Mouse (Mus musculus) gastrocnemius, adult 18-20 months (tissue): ENCODE results near the gene Taf1c. TPM values are rescaled to one million over a fixed set of nuclear protein-coding genes. Genes with fewer than 3 reads are reported as not detected.

ENCODE experiments used
- DNase-seq: peaks from one replicate; pipeline ENCODE4 v3.0.0; 2021; ENCODE audit warnings: low spot score
- total RNA-seq, 2 experiments: library from RNA; stranded (reverse); gene quantifications; 2 replicates each; pipeline ENCODE4 v1.2.3; 2021

Taf1c gene
- total RNA-seq, 2 experiments from 2014 or later = 4.8 to 5.5 TPM

DNA sequence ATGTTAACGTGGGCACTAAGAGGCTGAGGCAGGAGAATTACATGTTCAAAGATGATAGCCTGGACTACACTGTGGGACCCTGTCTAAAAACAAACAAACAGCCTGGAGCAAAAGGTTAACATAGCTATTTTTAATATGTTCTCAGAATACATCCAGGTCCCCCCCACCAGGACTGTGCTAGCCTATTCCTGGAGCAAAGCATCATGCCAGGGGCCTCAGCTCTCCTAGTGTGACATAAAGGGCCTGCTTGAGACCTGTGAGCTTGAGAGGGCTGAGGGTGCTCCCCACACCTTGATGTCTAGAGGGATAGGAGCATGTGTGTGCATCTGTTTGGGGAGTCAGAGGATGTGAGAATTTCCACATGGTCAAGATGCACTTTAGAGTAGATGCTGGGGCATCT, 18.7 kb upstream of the Taf1c start:
- peak; percentile 50 for DNase-seq

GRCm38 (mm10) chr8:119623061-119623460, 18.0 kb upstream of the Taf1c start:
- peak; percentile 67 for DNase-seq

- no peak for DNase-seq
These were observed 17.5 kb upstream of the Taf1c start for GRCm38 (mm10) chr8:119622555-119622954.

- peak; percentile 57 for DNase-seq
These were observed 15.9 kb upstream of the Taf1c start for GRCm38 (mm10) chr8:119620848-119621465.

GRCm38 (mm10) chr8:119620116-119620840, 15.3 kb upstream of the Taf1c start:
- DNase-seq = no peak

GRCm38 (mm10) chr8:119618887-119619286, 13.9 kb upstream of the Taf1c start:
- DNase-seq = peak; percentile 70

DNA sequence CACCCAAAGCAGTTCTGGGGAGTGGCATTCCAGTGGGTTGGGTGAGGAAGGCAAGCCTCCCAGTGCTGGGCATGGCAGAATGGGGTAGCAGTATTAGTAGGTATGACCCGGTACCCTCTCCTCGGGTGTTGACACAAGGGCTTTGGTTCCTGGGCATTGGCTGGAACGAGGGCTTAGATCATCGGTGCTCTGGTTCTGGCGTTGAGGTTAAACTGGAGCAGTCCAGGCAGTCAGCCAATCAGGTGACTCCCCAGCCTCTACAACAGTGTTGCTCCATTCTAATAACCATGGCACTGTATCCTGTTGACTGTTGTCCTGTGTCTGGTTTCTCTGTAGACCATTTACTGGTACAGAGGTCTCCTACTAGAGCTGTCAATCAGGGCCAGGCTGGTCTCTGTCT, 12.6 kb upstream of the Taf1c start:
- DNase-seq = peak; percentile 61

DNA sequence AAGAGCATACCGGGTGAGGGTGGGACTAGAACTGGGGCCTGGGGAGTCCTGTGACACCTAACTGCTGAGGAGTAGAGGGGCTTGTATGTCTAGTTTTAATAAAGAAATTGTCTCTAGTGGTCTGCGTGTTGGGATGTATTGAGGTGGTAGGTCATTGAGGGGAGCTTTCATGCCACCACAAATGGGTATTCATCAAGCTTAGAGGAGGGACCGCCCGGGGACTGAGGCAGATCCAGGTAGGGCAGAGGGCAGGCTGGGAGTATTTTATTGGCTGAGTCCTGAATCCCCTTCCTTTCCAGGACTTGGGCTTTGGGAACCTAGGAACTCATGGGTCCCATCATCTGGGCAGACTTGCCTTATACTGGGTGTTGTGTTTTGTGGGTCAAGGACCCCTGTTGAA, 11.8 kb upstream of the Taf1c start:
- no peak for DNase-seq

- no peak for DNase-seq
These were observed 11.3 kb upstream of the Taf1c start for GRCm38 (mm10) chr8:119616358-119616757.

DNA sequence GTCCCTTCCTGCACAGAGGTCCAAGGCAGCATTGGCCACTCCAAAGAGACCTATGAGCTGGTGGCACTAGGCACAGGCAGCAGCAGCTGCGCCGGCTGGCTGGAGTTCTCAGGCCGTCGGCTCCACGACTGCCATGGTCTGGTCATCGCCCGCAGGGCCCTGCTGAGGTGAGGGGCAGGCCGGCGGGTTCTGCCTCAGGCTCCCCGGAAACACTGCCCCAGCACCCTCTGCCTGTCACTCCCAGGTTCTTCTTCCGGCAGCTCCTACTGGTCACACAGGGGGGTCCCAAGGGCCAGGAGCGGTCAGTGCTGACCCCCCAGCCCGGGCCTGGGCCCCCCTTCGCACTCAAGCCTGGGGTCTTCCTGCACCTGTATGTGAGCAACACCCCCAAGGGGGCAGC, 10.1 kb upstream of the Taf1c start:
- no peak for DNase-seq

- DNase-seq = no peak
These were observed 7.4 kb upstream of the Taf1c start, which contains the start of gene Adad2 for GRCm38 (mm10) chr8:119612471-119612870. TSS of gene Adad2 (plus strand) at chr8:119612747.

DNA sequence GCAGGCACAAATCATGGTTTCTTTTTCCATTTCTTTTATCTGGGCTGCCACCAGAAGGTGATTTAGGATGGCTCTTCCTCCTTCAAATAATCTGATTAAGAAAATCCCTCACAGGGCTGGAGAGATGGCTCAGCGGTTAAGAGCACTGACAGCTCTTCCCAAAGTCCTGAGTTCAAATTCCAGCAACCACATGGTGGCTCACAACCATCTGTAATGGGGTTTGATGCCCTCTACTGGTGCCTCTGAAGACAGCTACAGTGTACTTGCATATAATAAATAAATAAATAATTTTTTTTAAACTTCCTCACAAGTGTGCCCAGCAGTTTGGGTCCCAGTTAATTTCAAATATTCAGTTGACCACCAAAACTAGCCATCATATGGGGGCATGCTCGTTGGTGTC, 1.2 kb upstream of the Taf1c start:
- no peak for DNase-seq

GRCm38 (mm10) chr8:119604398-119604803, 621 bp downstream of the Taf1c start:
- DNase-seq = no peak

DNA sequence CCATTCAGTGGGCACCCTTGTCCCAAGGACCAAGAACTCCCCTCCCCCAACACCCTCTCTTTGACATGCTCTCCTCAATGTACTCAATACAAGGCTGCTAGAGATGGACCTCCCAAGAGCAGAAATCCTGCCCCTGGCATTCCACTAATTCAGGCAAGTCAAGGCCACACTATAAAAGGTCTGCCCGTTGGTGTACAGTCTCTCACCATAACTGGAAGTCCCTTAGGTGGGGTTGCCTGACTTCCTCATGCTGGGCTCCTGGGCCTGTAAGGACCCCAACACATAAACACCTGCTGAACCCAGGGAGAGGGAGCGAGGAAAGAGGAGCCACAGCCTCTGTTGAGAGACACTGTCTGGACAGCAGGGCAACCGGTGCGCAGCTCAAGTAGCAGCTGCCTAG, 1.3 kb downstream of the Taf1c start:
- DNase-seq = no peak

DNA sequence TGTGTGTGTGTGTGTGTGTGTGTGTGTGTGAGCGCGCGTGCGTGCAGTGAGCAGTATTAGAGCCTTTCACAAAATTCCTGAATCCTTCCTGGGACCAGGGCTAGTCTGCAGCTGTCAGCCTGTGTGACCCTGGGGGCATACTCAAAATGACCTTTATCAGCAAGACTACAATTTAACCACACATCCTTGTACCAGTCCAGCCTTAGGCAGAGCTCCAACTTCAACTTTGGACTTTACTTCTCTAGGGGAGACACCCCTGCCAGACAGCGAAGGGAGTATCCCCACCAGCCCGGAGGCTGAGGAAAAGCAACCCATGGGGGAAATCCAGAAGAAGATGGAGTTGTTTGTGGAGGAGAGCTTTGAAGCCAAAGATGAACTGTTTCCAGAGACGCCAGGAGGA, 13.6 kb downstream of the Taf1c start:
- DNase-seq = no peak

- no peak for DNase-seq
These were observed 14.7 kb downstream of the Taf1c start for GRCm38 (mm10) chr8:119590348-119590747.

- DNase-seq = no peak
These were observed 16.2 kb downstream of the Taf1c start for GRCm38 (mm10) chr8:119588844-119589243.

DNA sequence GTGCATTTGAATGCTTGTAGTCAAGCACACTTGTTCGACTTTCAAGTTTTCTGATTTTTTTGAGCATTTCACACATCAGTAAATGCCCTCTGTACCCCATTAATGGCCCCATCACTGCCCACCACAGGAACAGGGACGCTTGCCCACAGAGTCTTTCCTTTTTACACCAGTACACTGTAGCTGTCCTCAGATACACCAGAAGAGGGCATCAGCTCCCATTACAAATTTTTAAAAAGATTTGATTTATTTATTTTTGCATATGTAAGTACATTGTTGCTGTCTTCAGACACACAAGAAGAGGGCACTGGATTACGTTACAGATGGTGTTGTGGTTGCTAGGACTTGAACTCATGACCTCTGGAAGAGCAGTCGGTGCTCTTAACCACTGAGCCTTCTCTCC, 16.7 kb downstream of the Taf1c start:
- no peak for DNase-seq

DNA sequence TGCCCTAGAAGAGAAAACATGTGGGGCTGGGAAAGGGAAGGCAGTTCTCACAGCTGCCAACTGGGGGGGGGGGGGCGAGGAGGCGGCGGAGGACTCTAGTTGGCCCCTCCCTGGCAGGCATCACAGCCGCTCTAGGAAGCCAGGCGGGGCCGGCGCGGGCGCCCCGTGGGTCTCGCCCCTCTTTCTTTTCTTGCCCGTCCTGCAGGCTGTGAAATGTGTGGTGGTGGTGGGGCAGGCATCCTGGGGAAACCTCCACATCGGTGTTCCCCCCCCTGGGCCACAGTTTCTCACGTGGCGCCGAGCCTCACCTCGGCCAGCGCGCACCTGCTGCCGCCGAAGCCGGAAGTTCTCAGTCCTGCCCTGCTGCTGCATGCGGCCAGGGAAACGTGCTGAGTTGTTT, 19.1 kb downstream of the Taf1c start:
- DNase-seq = no peak

DNA sequence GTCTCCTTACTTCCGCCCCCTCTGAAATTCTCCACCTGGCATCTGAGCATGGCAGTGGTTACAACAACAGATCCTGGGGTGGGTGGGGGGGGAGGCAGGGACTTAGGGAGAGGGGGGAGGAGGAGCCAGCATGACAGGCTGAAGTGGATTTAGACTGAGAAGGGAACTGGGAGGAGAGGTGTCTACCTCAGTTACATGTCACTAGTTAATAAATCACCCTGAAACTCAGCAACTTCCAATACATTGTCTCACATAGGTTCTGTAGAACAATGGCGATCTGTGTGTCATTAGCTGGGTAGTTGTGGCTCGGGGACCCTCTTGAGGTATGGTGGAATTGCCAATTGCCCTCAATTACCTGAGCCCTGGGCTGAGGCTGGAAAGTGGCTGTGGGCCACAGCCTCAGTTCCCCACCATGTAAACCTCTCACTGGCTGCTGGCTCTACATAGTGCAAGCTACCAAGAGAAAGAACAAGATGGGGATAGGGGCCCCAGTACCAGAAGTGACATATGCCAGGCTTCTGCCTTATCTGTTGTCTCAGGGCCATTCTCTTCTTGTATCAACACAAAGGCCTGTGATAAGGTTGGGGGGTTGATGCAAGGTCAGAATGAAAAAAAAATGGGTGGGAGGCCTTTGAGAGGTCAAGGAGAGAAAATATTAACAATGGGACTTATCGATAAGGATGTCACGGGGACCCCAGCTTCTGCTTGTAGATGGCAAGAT, 24.4 kb downstream of the Taf1c start:
- DNase-seq = no peak

DNA sequence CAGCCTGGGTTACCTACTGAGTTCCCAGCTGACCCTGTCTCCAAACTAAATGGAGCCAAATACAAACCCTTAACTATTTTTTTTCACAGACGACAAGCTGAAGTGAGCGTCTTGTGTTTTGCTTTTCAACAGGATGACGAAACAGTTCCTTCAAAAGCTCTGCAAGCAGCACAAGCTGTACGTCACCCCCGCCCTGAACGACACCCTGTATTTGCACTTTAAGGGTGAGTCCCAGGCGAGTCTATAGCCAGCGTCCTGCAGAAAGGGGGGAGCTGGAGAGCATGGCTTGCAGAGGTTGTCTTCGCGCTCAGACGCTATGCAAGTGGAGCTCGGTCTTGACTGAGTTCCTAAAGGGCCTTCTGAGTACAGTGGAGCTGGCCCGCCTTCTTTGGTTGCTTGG, 25.9 kb downstream of the Taf1c start:
- no peak for DNase-seq

DNA sequence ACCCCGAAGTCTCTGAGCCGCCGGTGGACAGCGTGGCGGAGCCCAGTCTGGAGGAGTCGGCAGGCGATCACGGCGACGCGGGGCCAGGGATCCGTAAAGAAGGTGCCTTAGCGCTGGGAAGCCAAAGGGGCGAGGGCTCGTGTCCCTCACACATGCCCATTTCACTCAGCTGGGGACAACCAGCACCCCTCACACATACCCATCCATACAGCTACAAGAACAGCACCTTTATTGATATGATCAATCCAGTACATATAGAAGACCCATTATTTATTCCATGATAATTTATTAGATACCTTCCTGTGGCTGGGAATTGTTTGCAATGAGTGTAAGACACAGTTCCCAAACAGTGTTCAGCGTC, 29.7 kb downstream of the Taf1c start:
- no peak for DNase-seq
